Mouse (Mus musculus) brain, embryonic 14.5 days (tissue): ENCODE results near the gene Ccdc9. TPM values are rescaled to one million over a fixed set of nuclear protein-coding genes. Genes with fewer than 3 reads are reported as not detected.

Experiments
- DNase-seq: peaks from one replicate; pipeline ENCODE4 v3.0.0-alpha.2; 2011; ENCODE audit warnings: low read depth
- CTCF ChIP-seq: fragments of 200-500 bp; IDR thresholded peaks from 2 replicates; pipeline ENCODE4 v1.5.1; 2012; ENCODE audit warnings: inconsistent platforms, mild to moderate bottlenecking, moderate library complexity, borderline replicate concordance; ENCODE audit not compliant: insufficient read depth, insufficient read length; ENCODE audit errors: extremely low read depth
- POLR2A ChIP-seq: fragments of 200-500 bp; IDR thresholded peaks from 2 replicates; pipeline ENCODE4 v1.6.1; 2012; ENCODE audit warnings: mild to moderate bottlenecking, inconsistent platforms, borderline replicate concordance; ENCODE audit not compliant: poor library complexity, insufficient read depth, insufficient read length, severe bottlenecking; ENCODE audit errors: extremely low read depth
- polyA plus RNA-seq: library from polyadenylated mRNA; depleted of rRNA; stranded (reverse); fragments of >200 nt; gene quantifications from 2 replicates; pipeline ENCODE4 v1.2.3, GENCODE M21; 2012; rRNA removed

Ccdc9 gene
- polyA plus RNA-seq: 42.5 and 63.9 TPM in 2 replicates

DNA sequence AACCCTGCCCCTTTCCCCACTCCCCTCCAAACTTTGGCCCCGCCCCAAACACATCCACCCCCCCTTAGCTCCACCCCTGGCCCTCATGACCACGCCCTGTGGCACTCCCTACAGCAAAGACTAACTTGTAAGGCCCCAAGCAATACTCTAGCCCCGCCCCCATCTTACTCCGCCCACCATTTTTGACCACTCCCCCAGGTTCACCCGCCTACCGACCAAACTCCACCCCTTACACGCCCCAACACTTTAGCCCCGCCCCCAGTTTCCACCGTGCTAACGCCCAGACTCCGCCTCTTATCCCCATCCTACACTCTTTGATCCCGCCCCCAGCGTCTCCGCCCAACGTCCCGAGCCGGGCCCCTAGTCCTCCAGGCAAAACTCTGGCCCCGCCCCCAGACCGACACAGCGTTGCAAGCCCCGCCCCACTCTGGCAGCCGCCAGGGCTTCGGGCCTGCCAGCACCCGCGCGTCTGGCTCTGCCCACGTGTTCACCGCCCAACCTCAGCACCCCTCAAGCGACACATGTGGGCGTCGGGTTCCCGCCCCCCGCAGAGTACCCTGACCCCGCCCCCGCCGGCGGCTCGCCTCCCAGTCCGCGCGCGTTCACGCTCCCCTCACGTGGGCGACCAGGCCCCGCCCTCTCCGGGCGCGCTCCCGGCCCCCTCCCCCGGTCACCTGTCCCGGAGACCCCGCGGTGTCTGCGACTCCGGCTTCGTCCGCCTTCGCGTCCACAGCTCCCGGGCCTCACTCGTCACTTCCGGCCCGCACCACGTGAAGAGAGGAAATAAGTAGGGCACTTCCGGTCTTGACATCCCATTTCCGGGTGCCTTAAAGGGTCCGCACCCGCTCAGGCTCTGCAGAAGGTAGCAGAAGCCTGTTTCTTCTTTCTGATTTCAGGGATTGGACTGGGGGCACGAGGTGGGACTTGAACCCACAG lies at the start of gene Ccdc9:
TSS of gene Ccdc9 (minus strand) at position 770 of the 936 bp plus-strand sequence.
- DNase-seq: peak; percentile 99
- no peak for TF ChIP-seq POLR2A
- no peak for TF ChIP-seq CTCF

DNA sequence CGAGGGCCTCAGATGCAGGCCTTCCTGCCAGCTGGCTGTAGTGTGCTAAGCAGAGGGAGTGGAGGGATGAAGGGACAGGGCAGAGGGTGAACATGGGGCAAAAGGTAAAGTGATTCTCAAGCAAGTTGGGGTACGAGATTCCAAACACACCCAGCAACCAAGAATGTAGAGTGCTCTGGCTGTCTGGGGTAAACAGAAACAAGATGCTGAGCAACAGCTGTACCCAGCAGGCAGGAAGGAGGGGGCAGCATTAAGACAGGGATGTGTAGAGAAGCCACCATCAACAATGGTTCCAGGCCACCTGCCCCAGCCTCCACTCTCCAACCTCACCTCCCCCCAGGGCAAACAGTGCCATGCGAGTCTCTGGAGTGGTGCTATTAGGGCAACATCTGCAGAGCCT lies 42.6 kb upstream of the Ccdc9 start:
- TF ChIP-seq POLR2A: no peak
- no peak for TF ChIP-seq CTCF
- no peak for DNase-seq

DNA sequence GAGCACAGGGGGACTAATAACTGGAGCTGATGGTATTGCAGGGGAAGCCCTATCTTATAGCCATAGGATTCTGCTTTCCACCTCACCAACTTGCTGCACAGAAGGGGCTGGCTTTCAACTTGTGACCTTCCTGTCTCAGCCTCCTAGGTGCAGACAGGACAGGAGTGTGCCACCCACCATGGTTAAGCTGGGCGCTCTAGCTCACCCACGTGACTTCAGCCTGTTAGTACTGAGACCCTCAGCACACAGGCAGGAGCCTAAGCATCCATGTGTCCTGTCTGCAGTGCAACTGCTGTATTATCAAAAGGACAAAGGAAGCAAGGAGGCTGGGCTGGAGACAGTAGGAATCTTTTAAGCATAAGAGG lies 40.0 kb upstream of the Ccdc9 start:
- DNase-seq: no peak
- no peak for TF ChIP-seq CTCF
- TF ChIP-seq POLR2A: no peak

DNA sequence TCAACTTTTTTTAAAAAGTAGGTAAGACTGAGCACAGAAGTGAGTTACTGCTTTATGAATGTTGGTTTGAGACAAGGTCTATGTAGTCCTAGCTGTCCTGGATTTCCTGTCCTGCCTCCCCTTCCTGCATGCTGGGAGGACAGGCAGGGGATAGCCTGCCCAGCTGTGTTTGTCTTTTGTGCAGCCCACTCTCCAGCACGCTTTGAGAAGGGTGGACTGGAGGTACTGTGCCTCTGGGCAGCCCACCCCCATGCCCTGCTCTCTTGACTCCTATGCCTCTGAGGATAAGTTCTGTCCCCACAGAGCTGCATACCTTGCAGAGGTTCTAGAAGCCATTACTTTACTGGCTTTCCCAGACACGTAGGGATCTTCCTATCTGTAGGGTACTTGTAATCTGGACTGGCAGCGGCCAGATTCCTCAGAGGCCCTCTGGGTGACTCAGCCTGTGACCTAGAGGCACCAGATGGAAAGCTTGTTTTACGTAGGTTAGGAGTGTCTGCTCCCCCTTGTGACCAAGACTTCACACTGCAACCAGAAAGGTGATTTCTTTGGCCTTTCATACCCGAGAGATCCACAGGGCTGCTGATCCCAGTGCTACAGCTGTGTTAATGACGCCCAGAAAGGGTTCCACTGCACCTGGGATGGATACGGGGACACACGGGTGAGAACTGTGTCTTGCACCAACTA lies 39.5 kb upstream of the Ccdc9 start:
- TF ChIP-seq POLR2A (no peak), CTCF (peak; percentile 73; the same call in 1 of the 2 replicates)
- peak; percentile 81 for DNase-seq

DNA sequence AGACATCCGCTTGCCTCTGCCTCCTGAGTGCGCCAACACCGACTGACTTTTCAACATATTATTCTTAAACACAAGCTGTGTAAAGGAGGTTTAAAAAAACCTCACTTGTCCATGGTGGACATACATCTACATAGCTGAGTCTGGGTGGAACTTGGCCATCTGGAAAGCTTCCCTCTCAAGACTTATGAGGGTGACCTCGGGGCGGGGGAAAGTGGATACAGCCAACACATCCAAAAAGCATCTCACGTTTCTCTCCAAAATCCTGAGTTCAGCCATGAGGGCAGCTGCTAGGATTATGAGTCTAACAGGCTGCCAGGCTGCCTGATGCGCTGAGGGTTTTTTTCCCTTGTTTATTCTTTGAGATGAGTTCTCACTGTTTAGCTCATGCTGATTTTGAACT lies 38.1 kb upstream of the Ccdc9 start:
- no peak for TF ChIP-seq POLR2A
- no peak for TF ChIP-seq CTCF

DNA sequence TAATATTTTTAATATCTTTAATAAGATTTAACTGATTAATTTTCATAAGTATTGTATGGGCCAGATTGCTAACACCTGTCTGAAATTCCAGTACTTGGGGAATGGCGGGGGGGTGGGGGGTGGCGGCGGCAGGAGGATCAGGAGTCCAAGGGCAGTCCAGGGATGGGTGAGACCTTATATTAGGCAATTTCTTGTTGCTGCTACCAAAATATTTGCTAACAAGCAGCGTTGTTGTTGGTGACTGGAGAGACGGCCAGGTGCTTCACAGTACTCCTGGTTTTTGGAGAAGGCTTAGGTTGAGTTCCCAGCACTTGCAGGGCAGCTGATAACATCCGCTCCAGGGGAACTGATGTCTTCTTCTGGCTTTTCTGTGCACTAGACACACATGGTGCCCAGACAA lies 33.9 kb upstream of the Ccdc9 start:
- TF ChIP-seq CTCF: no peak
- TF ChIP-seq POLR2A: no peak
- DNase-seq: no peak

More for the DNA sequence above, 38.1 kb upstream of the Ccdc9 start:
- no peak for DNase-seq

DNA sequence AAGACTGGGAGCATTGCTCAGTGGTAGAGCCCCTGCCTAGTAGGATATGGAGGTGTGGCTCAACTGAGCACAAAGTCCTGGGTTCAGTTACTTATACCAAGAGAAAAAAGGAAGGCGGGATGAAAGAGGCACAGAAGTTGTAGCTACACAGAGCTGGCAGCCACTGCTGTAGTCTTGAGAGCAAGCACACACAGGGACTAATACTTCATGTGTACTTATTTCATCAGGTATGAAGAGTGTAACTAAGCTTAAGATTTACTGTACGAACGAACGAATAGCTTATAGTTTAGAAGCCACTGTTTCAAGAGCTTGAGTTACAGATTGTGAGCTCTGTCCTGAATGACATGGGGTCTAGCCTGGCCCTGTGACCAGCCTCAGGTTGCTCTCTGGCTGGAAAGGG lies 32.6 kb upstream of the Ccdc9 start:
- no peak for TF ChIP-seq POLR2A
- TF ChIP-seq CTCF: no peak
- no peak for DNase-seq

DNA sequence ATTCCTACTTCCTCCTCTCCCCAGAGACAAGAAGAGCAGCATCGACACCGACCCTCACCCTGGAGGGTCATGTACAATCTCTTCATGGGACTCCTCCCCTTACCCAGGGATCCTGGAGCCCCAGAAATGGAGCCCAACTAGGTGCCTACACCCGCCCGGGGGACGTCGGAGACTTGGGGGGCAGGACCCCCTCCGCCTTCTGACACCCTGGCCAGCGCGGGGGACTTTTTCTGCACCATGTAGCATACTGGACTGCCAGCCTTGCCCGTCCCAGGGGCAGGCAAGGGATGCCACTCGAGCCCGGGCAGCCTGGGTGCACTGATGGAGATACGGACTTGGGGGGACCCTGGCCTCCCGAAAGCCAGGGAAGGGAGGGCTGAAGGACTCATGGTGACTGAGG lies 30.5 kb upstream of the Ccdc9 start:
- TF ChIP-seq CTCF (no peak), POLR2A (no peak)
- DNase-seq: no peak

DNA sequence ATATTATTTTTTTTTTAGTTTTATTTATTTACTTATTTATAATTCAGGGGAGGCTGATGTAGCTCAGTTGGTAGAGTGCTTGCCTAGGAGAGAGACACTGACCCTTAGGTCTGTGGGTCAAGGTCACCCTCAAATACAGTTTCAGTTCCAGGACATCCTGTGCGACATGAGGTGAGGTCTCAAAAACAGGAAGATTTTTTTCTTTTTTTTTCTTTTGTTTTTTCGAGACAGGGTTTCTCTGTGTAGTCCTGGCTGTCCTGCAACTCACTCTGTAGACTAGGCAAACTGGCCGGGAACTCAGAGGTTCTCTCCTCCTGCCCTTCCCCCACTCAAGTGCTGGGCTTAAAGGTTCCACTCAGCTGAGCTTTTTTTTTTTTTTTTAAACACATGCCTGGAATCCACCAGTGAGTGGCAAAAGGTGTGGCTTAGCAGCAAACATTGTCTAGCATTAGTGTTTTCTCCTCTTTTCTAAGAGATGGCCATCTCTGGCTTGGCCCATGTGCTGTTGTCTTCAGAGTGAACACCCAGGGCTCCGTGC lies 28.7 kb upstream of the Ccdc9 start:
- TF ChIP-seq POLR2A (no peak), CTCF (no peak)
- no peak for DNase-seq

DNA sequence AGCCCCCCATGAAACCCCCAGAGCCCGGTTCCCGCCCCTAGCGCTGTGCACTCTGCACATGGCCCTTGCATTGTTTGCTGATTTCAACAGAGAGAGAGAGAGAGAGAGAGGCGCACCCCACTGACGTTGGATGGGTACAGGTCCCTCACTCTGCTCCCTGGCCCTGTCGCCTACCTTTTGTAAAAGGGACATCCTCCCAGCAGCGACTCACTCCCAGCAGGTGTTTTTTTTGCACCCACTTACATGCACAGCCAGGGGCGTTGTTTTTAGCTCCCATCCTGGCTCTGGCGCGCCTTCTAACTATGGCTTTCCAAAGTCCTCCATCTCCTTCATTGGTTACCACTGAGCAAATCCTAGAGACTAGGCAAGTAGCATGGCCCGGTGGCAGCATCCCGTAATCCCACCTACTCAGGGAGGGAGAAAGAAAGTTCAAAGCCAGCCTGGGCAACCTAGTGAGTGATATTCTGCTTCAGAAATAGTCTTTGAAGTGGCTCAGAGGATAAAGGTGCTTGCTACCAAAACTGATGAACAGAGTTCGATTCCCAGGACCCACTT lies 27.7 kb upstream of the Ccdc9 start:
- no peak for DNase-seq
- no peak for TF ChIP-seq POLR2A
- no peak for TF ChIP-seq CTCF
